Mouse (Mus musculus): Measurements from ENCODE around the gene Prkab2. TPM values are rescaled to one million over a fixed set of nuclear protein-coding genes. Genes with fewer than 3 reads are reported as not detected.

Prkab2 gene
- polyA plus RNA-seq, 1 experiment, result 21.2 TPM

GRCm38 (mm10) chr3:97710881-97711280 is 52.9 kb downstream of the Prkab2 start:
- Histone ChIP-seq H3K27ac (ENCODE audit: insufficient read depth, low read length) (no peak overlapping the region), H3K36me3 (ENCODE audit: control insufficient read depth, insufficient read depth, low read length, poor library complexity, severe bottlenecking) (no peaks in the 10 kb centered on the region), H3K9ac (ENCODE audit: low read depth, poor library complexity, severe bottlenecking) (no peak overlapping the region), H3K4me1 (ENCODE audit: control insufficient read depth, insufficient read depth, low read length) (no peaks in the 10 kb centered on the region), H3K27me3 (ENCODE audit: control insufficient read depth, insufficient read depth, low read length, poor library complexity, severe bottlenecking) (no peaks in the 10 kb centered on the region), H3K4me3 (ENCODE audit: low read depth, low read length) (no peak overlapping the region), H3K9me3 (replicated peaks; ENCODE audit: control insufficient read depth, insufficient read depth, low read length, poor library complexity, severe bottlenecking) (no peaks in the 10 kb centered on the region)
- no peak for TF ChIP-seq POLR2A (IDR thresholded peaks at IDR 0.05; ENCODE audit: insufficient read depth, low read length)
- TF ChIP-seq EP300 (IDR thresholded peaks at IDR 0.05; ENCODE audit: insufficient read depth, low read depth, low read length), result no peak
- no peak for TF ChIP-seq CTCF (IDR thresholded peaks at IDR 0.05; ENCODE audit: low read depth, low read length)

- Histone ChIP-seq H3K4me1 (ENCODE audit: control insufficient read depth, insufficient read depth, low read length) (no peaks in the 10 kb centered on the region), H3K9me3 (replicated peaks; ENCODE audit: control insufficient read depth, insufficient read depth, low read length, poor library complexity, severe bottlenecking) (no peaks in the 10 kb centered on the region), H3K27me3 (ENCODE audit: control insufficient read depth, insufficient read depth, low read length, poor library complexity, severe bottlenecking) (no peaks in the 10 kb centered on the region), H3K4me3 (ENCODE audit: low read depth, low read length) (no peak overlapping the region), H3K9ac (ENCODE audit: low read depth, poor library complexity, severe bottlenecking) (no peak overlapping the region), H3K36me3 (ENCODE audit: control insufficient read depth, insufficient read depth, low read length, poor library complexity, severe bottlenecking) (no peaks in the 10 kb centered on the region), H3K27ac (ENCODE audit: insufficient read depth, low read length) (no peak overlapping the region)
- no peak for TF ChIP-seq POLR2A (IDR thresholded peaks at IDR 0.05; ENCODE audit: insufficient read depth, low read length)
- no peak for TF ChIP-seq EP300 (IDR thresholded peaks at IDR 0.05; ENCODE audit: insufficient read depth, low read depth, low read length)
- no peak for TF ChIP-seq CTCF (IDR thresholded peaks at IDR 0.05; ENCODE audit: low read depth, low read length)
These were observed 57.9 kb downstream of the Prkab2 start for GRCm38 (mm10) chr3:97715922-97716321.

DNA sequence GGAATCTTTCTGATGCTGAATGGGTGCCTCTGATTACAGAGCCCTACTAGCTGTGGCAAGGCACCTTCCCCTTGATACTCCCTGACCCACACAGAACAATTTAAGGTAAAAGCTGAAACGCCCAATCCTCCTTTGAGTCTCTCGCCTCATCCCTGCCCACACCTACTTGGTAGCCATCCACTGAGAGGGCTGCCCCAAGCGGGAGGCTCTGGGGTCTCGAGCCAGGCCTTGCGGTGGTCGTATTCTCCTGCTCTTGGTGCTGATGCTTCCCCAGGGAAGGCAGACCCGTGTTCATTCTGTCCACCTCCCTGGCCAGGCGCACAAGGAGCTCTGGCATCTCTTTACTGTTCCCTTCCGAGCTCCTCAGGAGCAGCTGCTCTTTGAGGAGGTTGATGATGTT is 61.1 kb downstream of the Prkab2 start:
- Histone ChIP-seq H3K27ac (ENCODE audit: insufficient read depth, low read length) (no peak overlapping the region), H3K9me3 (replicated peaks; ENCODE audit: control insufficient read depth, insufficient read depth, low read length, poor library complexity, severe bottlenecking) (peaks cover 17% of the 10 kb centered on the region), H3K27me3 (ENCODE audit: control insufficient read depth, insufficient read depth, low read length, poor library complexity, severe bottlenecking) (no peaks in the 10 kb centered on the region), H3K9ac (ENCODE audit: low read depth, poor library complexity, severe bottlenecking) (no peak overlapping the region), H3K4me1 (ENCODE audit: control insufficient read depth, insufficient read depth, low read length) (no peaks in the 10 kb centered on the region), H3K36me3 (ENCODE audit: control insufficient read depth, insufficient read depth, low read length, poor library complexity, severe bottlenecking) (no peaks in the 10 kb centered on the region), H3K4me3 (ENCODE audit: low read depth, low read length) (no peak overlapping the region)
- no peak for TF ChIP-seq CTCF (IDR thresholded peaks at IDR 0.05; ENCODE audit: low read depth, low read length)
- no peak for TF ChIP-seq POLR2A (IDR thresholded peaks at IDR 0.05; ENCODE audit: insufficient read depth, low read length)
- TF ChIP-seq EP300 (IDR thresholded peaks at IDR 0.05; ENCODE audit: insufficient read depth, low read depth, low read length), result no peak

Other genes starting within 250 kb of the Prkab2 start
- gene Olfr1402, start 236.2 kb upstream of the Prkab2 start, polyA plus RNA-seq (2011; ENCODE audit: insufficient read depth, insufficient read length, low read depth, missing spikeins), result not detected in 2 replicates
- gene Chd1l, start 48.0 kb upstream of the Prkab2 start, polyA plus RNA-seq (2011; ENCODE audit: insufficient read depth, insufficient read length, low read depth, missing spikeins), result 21.9 and 23.7 TPM in 2 replicates
- gene Fmo5, start 29.4 kb upstream of the Prkab2 start, polyA plus RNA-seq (2011; ENCODE audit: insufficient read depth, insufficient read length, low read depth, missing spikeins), result 1.3 and 2.0 TPM in 2 replicates
- gene Gm17651, start 16.5 kb downstream of the Prkab2 start, polyA plus RNA-seq (2011; ENCODE audit: insufficient read depth, insufficient read length, low read depth, missing spikeins), result not detected in 2 replicates
- 13.5 and 16.8 TPM in 2 replicates for gene Pde4dip, start 230.5 kb downstream of the Prkab2 start, polyA plus RNA-seq (2011; ENCODE audit: insufficient read depth, insufficient read length, low read depth, missing spikeins)
- 76.9 and 78.9 TPM in 2 replicates for gene Sec22b, start 243.0 kb downstream of the Prkab2 start, polyA plus RNA-seq (2011; ENCODE audit: insufficient read depth, insufficient read length, low read depth, missing spikeins)

Measured in ES-Bruce4 (cell line).